17 mouse cellular contexts compared by ENCODE assay signal in the genomic region with DNA sequence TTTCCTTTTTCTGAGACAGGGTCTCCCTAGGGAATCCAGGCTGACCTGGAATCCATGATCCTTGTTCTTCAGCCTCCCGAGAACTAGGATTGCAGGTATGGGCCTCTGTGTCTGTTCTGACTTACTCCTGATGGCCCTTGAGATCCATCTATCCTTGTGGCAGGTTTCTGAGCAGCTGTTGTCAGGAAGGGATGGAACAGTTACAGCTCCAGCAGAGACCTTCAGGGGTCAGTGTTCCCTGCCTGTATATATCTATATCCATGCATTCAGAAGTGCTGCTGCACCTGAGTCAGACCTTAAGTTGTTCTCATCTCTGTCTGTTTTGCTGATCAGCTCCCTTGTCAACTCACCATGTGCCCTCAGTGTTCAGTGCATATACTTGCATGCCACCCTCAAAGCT. TPM values are rescaled to one million over a fixed set of nuclear protein-coding genes. Genes with fewer than 3 reads are reported as not detected.
DNase-seq lines count a peak whose midpoint lies in the region; ATAC-seq lines count a peak whose summit lies in the region.
"Had no signal": no experiment of that assay in that cellular context is flagged by ENCODE, and none has a peak within 500 bp of the region (broad histone marks: within the 10 kb centered on the region; RNA-seq: fewer than 3 reads in every experiment).

No protein-coding gene starts in this region.

- 78% methylated on average over 1 of the region's 1 CpGs for WGBS in liver, embryonic 11.5 days
- 57% methylated on average over 1 of the region's 1 CpGs for WGBS in intestine, embryonic 15.5 days
- WGBS in liver, embryonic 12.5 days (ENCODE audit: insufficient replicate concordance): 58% methylated on average over 1 of the region's 1 CpGs
- WGBS in stomach, embryonic 14.5 days: 61% methylated on average over 1 of the region's 1 CpGs

- H3K4me2 ChIP-seq in liver, embryonic 11.5 days: peak overlapping the region; percentile 32
- H3K4me2 ChIP-seq in intestine, embryonic 15.5 days (replicated peaks): peak overlapping the region; percentile 17; the same call in 1 of the 2 replicates
- no peak overlapping the region for H3K4me2 ChIP-seq in liver, embryonic 12.5 days
- H3K4me2 ChIP-seq in stomach, embryonic 14.5 days (replicated peaks; ENCODE audit: low read depth, low read length): no peak overlapping the region
- H3K4me2 ChIP-seq: midbrain, embryonic 11.5 days; neural tube, embryonic 13.5 days had no signal

- no peaks in the 10 kb centered on the region for H3K9me3 ChIP-seq in liver, embryonic 11.5 days (ENCODE audit: control insufficient read depth, low read length)
- no peaks in the 10 kb centered on the region for H3K9me3 ChIP-seq in intestine, embryonic 15.5 days
- H3K9me3 ChIP-seq in liver, embryonic 12.5 days (replicated peaks): no peaks in the 10 kb centered on the region
- no peaks in the 10 kb centered on the region for H3K9me3 ChIP-seq in stomach, embryonic 14.5 days (ENCODE audit: control insufficient read depth, low read depth, low read length)
- H3K9me3 ChIP-seq: neural tube, embryonic 13.5 days had no signal

- no peak overlapping the region for H3K4me3 ChIP-seq in liver, embryonic 11.5 days (ENCODE audit: low read depth, low read length)
- no peak overlapping the region for H3K4me3 ChIP-seq in intestine, embryonic 15.5 days (replicated peaks)
- H3K4me3 ChIP-seq in liver, embryonic 12.5 days: no peak overlapping the region
- H3K4me3 ChIP-seq in stomach, embryonic 14.5 days (ENCODE audit: low read depth, low read length): no peak overlapping the region
- H3K4me3 ChIP-seq: neural tube, embryonic 13.5 days had no signal

- no peaks in the 10 kb centered on the region for H3K27me3 ChIP-seq in liver, embryonic 11.5 days (replicated peaks; ENCODE audit: control insufficient read depth, insufficient read depth, low read length)
- no peaks in the 10 kb centered on the region for H3K27me3 ChIP-seq in intestine, embryonic 15.5 days (replicated peaks)
- H3K27me3 ChIP-seq in liver, embryonic 12.5 days (replicated peaks): no peaks in the 10 kb centered on the region
- H3K27me3 ChIP-seq in stomach, embryonic 14.5 days (ENCODE audit: control insufficient read depth, insufficient read depth, low read length): no peaks in the 10 kb centered on the region
- H3K27me3 ChIP-seq: neural tube, embryonic 13.5 days had no signal

- H3K9ac ChIP-seq in liver, embryonic 11.5 days (ENCODE audit: low read depth, low read length): peak overlapping the region; percentile 16; the same call in 1 of the 2 replicates
- no peak overlapping the region for H3K9ac ChIP-seq in intestine, embryonic 15.5 days
- H3K9ac ChIP-seq in liver, embryonic 12.5 days: no peak overlapping the region
- no peak overlapping the region for H3K9ac ChIP-seq in stomach, embryonic 14.5 days (replicated peaks; ENCODE audit: low read depth, low read length)
- H3K9ac ChIP-seq: neural tube, embryonic 13.5 days had no signal

- peak overlapping the region; percentile 45 for H3K27ac ChIP-seq in liver, embryonic 11.5 days (ENCODE audit: low read depth, low read length)
- peak overlapping the region; percentile 82 for H3K27ac ChIP-seq in intestine, embryonic 15.5 days
- 0 out of 2 replicates have a peak overlapping the region, but pooled peaks have one; percentile 52 for H3K27ac ChIP-seq in liver, embryonic 12.5 days
- H3K27ac ChIP-seq in stomach, embryonic 14.5 days (ENCODE audit: low read length): peak overlapping the region; percentile 53; the same call in 1 of the 2 replicates
- H3K27ac ChIP-seq: neural tube, embryonic 13.5 days had no signal

- H3K4me1 ChIP-seq in liver, embryonic 11.5 days (replicated peaks; ENCODE audit: control insufficient read depth, insufficient read depth, low read length): peaks cover 20% of the 10 kb centered on the region
- peaks cover 13% of the 10 kb centered on the region for H3K4me1 ChIP-seq in intestine, embryonic 15.5 days (replicated peaks)
- H3K4me1 ChIP-seq in liver, embryonic 12.5 days: peaks cover 64% of the 10 kb centered on the region
- no peaks in the 10 kb centered on the region for H3K4me1 ChIP-seq in stomach, embryonic 14.5 days (ENCODE audit: control insufficient read depth, insufficient read depth, low read length)

- ATAC-seq in liver, embryonic 11.5 days (replicated peaks; ENCODE audit: low FRiP score): no peak
- ATAC-seq in intestine, embryonic 15.5 days: peak; percentile 74
- no peak for ATAC-seq in liver, embryonic 12.5 days
- ATAC-seq in stomach, embryonic 14.5 days (ENCODE audit: insufficient number of reproducible peaks, insufficient read depth, low FRiP score, low read depth): no peak

- intact Hi-C loops in heart, postnatal 10 days (cut with DNase I): no loop called here

- H3K36me3 ChIP-seq in liver, embryonic 11.5 days (ENCODE audit: control insufficient read depth, insufficient read depth, low read length): peaks cover 11% of the 10 kb centered on the region
- no peaks in the 10 kb centered on the region; the same call in 1 of the 2 replicates for H3K36me3 ChIP-seq in intestine, embryonic 15.5 days
- peaks cover 83% of the 10 kb centered on the region for H3K36me3 ChIP-seq in liver, embryonic 12.5 days
- H3K36me3 ChIP-seq in stomach, embryonic 14.5 days (ENCODE audit: control insufficient read depth, insufficient read depth, low read length): peaks cover 2% of the 10 kb centered on the region; the same call in 1 of the 2 replicates

- no peak for DNase-seq in liver, embryonic 11.5 days (ENCODE audit: low spot score)
- no peak for DNase-seq in liver
- DNase-seq in cerebellum, postnatal 4 days (ENCODE audit: low spot score in 2 of 2): no peak
- no peak for DNase-seq in heart, postnatal 10 days
- DNase-seq: adrenal gland, postnatal 25 days; cerebellum, adult 8-10 months; heart, adult 18-20 months; left cerebral cortex, postnatal 4 days; right cerebral cortex, postnatal 14 days; thymus, adult 18-20 months had no signal

RNA-seq across cellular contexts. Expression of gene Ap1b1, which starts 12.1 kb away (rescaled TPM):
- 126 and 139 TPM in 2 replicates for polyA plus RNA-seq in liver, embryonic 11.5 days (2014; fragmentation: Nextera tagmentation; extraction: Ambion mirVana)
- polyA plus RNA-seq in intestine, embryonic 15.5 days (2015; fragmentation: Nextera tagmentation; extraction: Ambion mirVana): 63.5 and 71.3 TPM in 2 replicates
- 110 TPM in 2 replicates for polyA plus RNA-seq in liver, embryonic 12.5 days (2016; fragmentation: Nextera tagmentation; extraction: Ambion mirVana)
- 53.8 and 54.2 TPM in 2 replicates for polyA plus RNA-seq in stomach, embryonic 14.5 days (2014; fragmentation: Nextera tagmentation; extraction: Ambion mirVana)
- total RNA-seq in heart, postnatal 10 days (2021): 10 to 100 TPM; 46.8 to 50.9 TPM

RNA-seq across cellular contexts. Expression of gene Nefh, which starts 50.9 kb away (rescaled TPM):
- polyA plus RNA-seq in liver, embryonic 11.5 days (2014; fragmentation: Nextera tagmentation; extraction: Ambion mirVana): 0.90 and 1.1 TPM in 2 replicates
- polyA plus RNA-seq in intestine, embryonic 15.5 days (2015; fragmentation: Nextera tagmentation; extraction: Ambion mirVana): 0.58 and 0.76 TPM in 2 replicates
- polyA plus RNA-seq in liver, embryonic 12.5 days (2016; fragmentation: Nextera tagmentation; extraction: Ambion mirVana): 0.66 and 0.73 TPM in 2 replicates
- 0.78 and 0.88 TPM in 2 replicates for polyA plus RNA-seq in stomach, embryonic 14.5 days (2014; fragmentation: Nextera tagmentation; extraction: Ambion mirVana)
- under 1 TPM in 1 of 2 experiments, not detected in 1; 0.07 TPM for total RNA-seq in heart, postnatal 10 days (2021)
- total RNA-seq: gastrocnemius, adult 8-10 months; heart, adult 18-20 months had no signal

RNA-seq across cellular contexts. Expression of gene Rasl10a, which starts 59.2 kb away (rescaled TPM):
- 0.75 and 1.3 TPM in 2 replicates for polyA plus RNA-seq in liver, embryonic 11.5 days (2014; fragmentation: Nextera tagmentation; extraction: Ambion mirVana)
- polyA plus RNA-seq in intestine, embryonic 15.5 days (2015; fragmentation: Nextera tagmentation; extraction: Ambion mirVana): 0.68 and 0.90 TPM in 2 replicates
- polyA plus RNA-seq in liver, embryonic 12.5 days (2016; fragmentation: Nextera tagmentation; extraction: Ambion mirVana): 0.77 and 1.1 TPM in 2 replicates
- 1.2 and 1.3 TPM in 2 replicates for polyA plus RNA-seq in stomach, embryonic 14.5 days (2014; fragmentation: Nextera tagmentation; extraction: Ambion mirVana)
- 1 to 10 TPM in 1 of 2 experiments, under 1 TPM in 1; 0.69 to 1.9 TPM for total RNA-seq in heart, postnatal 10 days (2021)
- total RNA-seq: gastrocnemius, adult 8-10 months; hematopoietic stem cell, adult 5-6 weeks had no signal

Comparison
In these comparisons a context has a peak if more than half of its experiments do, and no peak if none do; other contexts are left out.
1. H3K4me2 ChIP-seq: peak in liver, embryonic 11.5 days (single experiment) and intestine, embryonic 15.5 days (single experiment); none in liver, embryonic 12.5 days (single experiment) and stomach, embryonic 14.5 days (single experiment).
2. Peak in every context shown above with its lines, with median percentiles within 50 percentile points of each other: H3K27ac ChIP-seq.